Mouse (Mus musculus) myocyte (in vitro differentiated cells): ENCODE results near the gene Ear2.
"Not testable (repeated sequence)": the region's sequence is repeated elsewhere in the genome, so short reads cannot be mapped to it uniquely, and the experiment has no call there.

Experiments
- CEBPB ChIP-seq: IDR thresholded peaks from 2 replicates; pipeline ENCODE4 v1.6.1; 2011; ENCODE audit warnings: mild to moderate bottlenecking, moderate library complexity; ENCODE audit not compliant: poor library complexity, insufficient read depth, severe bottlenecking
- E2F4 ChIP-seq: IDR thresholded peaks from one replicate; pipeline ENCODE4 v1.6.1; 2011; ENCODE audit warnings: mild to moderate bottlenecking, control low read depth, moderate library complexity; ENCODE audit not compliant: insufficient read depth
- MAX ChIP-seq: IDR thresholded peaks from one replicate; pipeline ENCODE4 v1.6.1; 2011; ENCODE audit warnings: low read depth, mild to moderate bottlenecking, control low read depth
- POLR2A ChIP-seq: IDR thresholded peaks from one replicate; pipeline ENCODE4 v1.6.1; 2011; ENCODE audit warnings: low read depth, mild to moderate bottlenecking, control low read depth, moderate library complexity; ENCODE audit not compliant: insufficient read length
- POLR2AphosphoS2 ChIP-seq: IDR thresholded peaks from one replicate; pipeline ENCODE4 v1.6.1; 2011; ENCODE audit warnings: low read depth, control low read depth; ENCODE audit not compliant: insufficient read length
- USF1 ChIP-seq: IDR thresholded peaks from one replicate; pipeline ENCODE4 v1.6.1; 2011; ENCODE audit warnings: low read depth, mild to moderate bottlenecking, control low read depth, moderate library complexity

- TF ChIP-seq POLR2A, MAX, POLR2AphosphoS2, USF1, CEBPB, E2F4: not testable (repeated sequence)
Measured at GRCm38 (mm10) chr14:44086588-44086987, 15.9 kb upstream of the Ear2 start.
